Mouse (Mus musculus): ENCODE data around the gene Ppfibp2. TPM values are rescaled to one million over a fixed set of nuclear protein-coding genes. Genes with fewer than 3 reads are reported as not detected.

Ppfibp2 gene
- total RNA-seq (2023): 9.3 and 12.3 TPM in 2 replicates

DNA sequence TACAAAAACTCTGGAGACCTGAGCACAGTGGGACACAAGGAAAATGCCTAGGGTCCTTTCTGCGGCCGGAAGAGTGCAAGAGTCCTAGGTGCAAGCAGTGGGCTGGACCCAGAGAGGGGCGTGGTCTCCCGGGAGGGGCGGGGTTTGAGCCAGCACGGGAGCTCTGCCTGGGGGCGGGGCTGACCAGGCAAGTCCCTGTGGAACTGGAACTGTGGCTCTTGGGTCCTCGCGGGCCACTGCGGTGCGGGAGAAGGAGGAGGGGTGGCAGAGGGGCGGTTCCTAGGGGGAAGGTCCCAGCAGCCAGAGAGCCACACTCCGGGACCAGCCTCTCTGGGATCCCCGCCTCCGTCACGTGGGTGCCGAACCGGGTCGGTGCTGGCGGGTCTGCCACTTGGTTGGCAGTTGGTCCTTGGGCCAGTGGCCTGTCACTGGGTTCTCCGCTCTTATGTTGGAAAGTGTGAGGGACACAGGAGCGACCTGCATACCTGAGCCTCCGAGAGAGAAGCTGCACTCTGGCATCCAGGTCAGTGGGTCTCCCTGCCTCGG is at the start of gene Ppfibp2:
TSS of gene Ppfibp2 (plus strand) at position 351 of the 546 bp plus-strand sequence.

DNA sequence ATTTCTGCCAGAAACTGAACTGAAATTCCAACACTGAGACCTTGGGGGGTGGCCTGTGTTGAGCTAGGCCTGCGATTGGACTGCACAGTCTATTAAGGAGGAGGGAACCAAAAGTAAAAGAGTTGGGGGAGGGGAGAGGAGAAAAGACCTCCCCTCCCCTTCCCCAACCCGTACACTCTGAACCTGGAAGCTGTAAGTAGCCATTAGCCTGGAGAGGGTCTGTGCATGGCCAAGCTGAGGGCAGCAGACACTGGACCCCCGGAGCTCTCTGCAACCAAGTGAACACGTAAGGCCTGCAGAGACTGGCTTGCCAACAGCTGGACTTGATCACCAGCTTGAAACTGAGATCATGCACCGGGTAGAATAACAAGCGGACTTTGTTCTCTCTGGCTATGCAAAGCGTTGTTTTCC is 27.7 kb upstream of the Ppfibp2 start, which contains the start of gene Olfml1:
TSS of gene Olfml1 (plus strand) at position 186 of the 411 bp plus-strand sequence.

DNA sequence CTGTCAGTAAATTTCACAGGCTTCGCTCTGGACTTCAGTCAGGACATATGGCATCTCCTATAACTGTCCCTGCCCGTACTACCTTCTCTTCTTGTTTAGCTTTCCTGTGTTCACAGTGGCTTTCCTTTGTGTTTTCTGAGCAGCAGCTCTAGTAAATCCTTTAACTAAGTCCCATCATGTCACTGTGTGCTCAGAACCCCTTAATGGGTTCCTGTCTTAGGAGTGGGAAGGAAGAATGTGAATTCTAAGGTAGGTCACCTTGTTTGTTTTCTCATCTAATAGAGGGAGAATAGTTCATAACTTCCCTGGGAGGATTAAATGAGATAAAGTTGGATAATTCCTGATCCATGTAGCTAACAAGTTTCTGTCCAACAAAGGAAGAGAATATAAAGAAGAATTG is 30.1 kb downstream of the Ppfibp2 start, which contains the start of gene 5330417H12Rik:
TSS of gene 5330417H12Rik (minus strand) at position 101 of the 400 bp plus-strand sequence.

DNA sequence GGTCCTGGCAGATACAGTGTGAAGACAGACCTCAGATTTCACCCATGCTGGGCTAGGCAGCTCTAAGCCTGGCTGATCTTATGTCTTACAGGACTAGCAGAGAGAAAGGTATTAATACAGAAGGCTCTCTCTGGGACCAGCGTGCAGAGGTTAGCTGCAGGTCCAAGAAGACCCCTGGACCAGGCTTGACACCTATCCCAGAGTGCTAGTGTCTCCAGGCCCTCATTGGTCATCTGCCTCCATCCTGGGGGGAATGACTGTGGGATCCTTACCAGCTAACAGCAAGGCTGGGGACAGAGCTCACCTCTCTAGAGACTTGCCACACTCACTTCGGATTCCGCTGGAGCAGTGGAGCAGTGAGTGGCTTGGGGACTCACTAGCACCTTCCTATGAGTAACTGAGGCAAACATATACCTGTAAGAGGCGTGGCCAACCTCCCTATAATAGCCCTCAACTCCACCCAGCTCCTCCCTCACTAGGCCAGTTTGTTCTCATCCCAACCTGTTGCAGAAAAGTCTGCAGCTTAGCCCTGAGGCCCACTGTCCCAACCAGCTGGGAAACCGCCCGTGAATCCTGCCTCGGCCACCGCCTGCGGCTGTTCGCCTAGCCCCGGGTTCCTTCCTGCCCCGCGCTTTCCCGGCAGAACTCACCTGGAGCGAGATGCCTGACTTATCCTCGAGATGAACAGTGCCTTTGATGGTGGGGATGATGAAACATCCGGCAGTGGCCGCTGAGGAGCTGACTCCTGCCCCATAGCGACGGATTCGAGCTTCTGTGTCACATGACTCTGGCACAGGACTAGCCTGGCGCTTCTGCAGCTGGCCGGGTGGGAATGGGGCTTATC is 162.5 kb downstream of the Ppfibp2 start, which contains the start of gene Cyb5r2:
TSS of gene Cyb5r2 (minus strand) at position 725 of the 844 bp plus-strand sequence.

Other genes with a start within 250 kb of the Ppfibp2 start
- gene Syt9, start 224.5 kb upstream of the Ppfibp2 start, total RNA-seq (2023): not detected in 2 replicates
- gene Olfml1, start 27.8 kb upstream of the Ppfibp2 start, total RNA-seq (2023): not detected in 2 replicates
- gene 5330417H12Rik, start 30.0 kb downstream of the Ppfibp2 start, total RNA-seq (2023): not detected in 2 replicates
- gene Cyb5r2, start 162.8 kb downstream of the Ppfibp2 start, total RNA-seq (2023): not detected in 2 replicates
- not detected in 2 replicates for gene Ovch2, start 206.0 kb downstream of the Ppfibp2 start, total RNA-seq (2023)
- not detected in 2 replicates for gene Olfr467, start 217.1 kb downstream of the Ppfibp2 start, total RNA-seq (2023)
- gene Olfr469, start 230.3 kb downstream of the Ppfibp2 start, total RNA-seq (2023): not detected in 2 replicates